Mouse (Mus musculus) thymus, postnatal 14 days (tissue): ENCODE results near the gene Faah.

Source experiments
- DNase-seq: peaks from one replicate; pipeline ENCODE4 v3.0.0; 2021

Faah gene

DNA sequence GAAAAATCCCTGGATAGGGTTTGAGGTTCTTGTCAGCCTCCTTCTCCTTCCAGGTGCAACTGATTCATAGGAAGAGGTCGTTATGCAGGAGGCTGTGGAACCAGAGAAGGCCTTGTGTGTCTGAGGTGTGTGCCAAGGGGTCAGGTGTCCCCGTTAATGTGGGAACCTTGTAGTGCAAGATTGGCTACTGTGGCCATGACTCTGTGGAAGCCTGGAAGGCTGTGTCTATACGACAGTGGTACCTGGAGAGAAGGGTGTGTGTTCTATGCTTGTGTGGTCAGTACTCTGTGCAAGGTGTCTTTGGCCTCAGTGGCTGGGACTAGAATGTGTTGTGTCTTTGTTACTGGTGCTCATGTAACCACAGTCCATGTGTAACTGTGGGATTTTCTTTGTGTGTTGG lies 77.0 kb downstream of the Faah start:
- no peak for DNase-seq

DNA sequence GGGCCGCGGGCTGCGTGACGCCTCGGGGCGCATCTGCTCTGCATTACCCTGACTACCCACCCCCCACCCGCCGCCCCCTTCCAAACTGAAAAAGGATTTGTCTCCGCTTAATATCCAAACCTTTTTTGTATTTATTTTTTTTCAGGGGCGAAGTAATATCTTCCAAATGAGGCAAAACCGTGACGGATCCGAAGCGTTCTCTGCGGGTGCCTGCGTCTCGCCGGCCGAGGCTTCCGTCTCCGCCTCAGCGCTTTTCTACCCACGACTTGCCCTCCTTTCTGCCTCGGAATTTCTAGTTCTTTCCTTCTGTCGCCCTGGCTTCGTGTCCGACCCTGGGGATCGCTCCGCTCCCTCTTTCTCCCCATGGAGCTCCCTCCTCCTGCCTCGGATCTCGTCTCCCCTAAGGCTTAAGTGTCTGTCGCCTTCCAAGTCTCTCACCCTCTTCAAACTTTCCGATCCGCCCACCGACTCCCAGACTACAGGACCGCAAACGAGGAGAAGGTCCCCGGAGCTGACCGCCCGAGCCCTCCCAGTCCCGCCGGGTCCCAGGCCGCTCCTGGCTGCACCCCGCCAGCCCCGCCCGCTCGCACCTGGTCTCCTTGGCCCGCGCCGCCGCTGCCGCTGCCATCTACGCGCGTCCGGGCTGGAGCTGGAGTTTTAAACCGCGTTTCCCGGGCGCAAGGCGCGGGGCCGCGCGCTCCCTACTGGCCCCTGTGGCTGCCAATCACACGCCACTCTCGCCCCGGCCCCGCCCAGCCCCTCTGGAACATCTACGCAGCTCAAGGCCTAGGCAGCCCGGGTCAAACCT lies 78.2 kb downstream of the Faah start, which contains the start of gene Dmbx1:
TSS of gene Dmbx1 (minus strand) at position 632 of the 808 bp plus-strand sequence.
- DNase-seq = no peak

DNA sequence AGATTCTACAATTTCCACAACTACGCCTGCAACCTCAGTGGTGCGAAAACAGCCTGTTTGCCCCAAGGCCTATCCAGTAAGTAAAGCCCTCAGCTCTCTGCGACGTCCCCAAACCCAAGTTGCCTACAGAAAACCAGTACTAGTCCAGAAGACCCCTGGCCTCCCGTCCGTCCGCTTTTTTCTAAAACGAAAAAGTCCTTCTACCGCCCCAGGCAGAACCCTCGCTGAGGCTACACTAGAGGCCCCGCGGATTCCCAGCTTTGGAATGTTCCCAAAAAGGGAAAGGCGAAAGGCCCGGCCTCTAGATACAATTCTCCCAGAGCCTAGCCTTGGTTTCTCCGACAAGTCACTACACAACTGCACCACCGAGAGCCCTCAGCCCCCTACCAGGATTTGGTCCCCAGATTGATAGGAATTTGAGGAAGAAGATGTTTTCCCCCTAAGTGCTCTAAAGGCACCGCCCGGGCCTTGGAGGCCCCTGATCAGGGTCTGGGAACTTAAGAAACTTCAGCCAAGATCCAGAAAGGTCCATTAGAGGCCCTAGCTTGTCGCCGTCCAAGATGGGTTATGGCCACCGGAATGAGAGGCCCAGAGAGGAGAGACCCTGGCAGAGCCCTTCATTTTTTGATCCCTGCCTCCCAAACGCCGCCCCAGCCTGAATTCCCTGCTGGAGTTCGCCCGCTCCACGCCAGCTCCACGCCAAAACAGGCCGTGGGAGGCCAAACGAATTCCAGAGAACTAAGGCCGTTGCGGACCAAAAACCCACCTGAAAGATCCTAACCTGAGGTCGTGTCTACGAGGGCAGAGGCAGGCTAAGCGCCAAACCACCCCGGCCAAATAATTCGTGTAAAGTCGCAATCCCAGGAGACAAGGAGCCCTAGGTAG lies 79.2 kb downstream of the Faah start:
- DNase-seq = no peak

DNA sequence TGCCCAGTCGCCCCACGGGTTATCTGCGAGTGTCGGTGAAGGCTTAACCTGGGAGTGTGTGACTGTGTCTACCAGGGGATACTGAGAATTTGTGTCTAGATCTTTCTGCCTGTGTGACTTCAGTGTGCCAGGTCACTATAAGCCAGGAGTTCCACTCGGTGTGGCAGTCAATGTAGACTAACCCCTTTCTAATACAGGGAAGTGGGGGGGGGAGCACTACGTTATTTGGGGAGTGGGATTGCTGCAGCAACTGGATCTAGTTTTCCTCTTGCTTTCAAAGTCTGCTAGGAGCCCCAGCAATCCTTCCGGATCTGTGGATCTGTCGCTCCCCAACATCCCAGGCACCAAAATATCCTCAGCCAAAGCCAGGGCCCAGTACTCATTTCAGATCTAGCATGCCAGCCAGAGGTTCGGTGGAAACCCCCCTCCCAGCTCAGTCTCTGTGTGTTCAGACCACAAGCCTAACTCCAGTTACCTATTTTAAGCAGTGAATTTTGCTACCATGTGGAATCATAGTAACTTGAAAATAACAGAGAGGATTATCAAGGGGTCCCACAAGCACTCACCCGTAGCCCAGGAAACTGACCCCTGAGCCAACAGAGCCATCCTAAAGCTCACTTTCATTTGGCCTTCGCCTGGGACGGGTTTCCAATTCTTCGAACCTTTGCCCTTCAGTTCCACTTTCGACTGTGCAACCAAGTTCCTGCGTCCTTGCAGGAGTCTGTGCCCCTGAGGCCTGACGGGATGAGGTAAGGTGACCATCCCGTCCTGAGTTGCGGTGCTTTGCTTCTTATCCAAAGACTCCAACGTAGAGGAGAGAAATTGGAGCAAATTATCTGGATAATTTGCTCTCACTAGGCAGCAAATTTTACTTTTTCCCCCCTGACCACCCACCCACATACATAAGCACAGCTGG lies 80.4 kb downstream of the Faah start:
- no peak for DNase-seq

DNA sequence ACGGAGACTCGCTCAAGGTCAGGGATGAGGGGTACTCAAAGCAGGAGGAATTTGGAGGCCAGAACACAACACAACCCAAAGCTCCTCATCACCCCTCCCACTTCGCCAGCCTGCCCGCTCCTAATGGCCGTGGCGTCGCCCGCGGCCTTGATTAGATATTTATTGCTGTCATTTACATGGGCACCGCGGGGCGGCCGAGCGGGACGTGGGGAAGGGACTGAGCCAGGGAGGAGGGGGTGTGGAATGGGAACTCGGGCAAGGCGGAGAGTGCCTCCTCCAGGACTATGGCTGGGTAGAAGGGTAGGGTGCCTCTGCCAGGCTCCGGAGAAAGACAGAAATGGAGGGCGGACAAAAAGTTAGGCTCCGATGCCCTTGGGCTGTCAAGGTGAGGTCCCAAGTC lies 81.1 kb downstream of the Faah start:
- DNase-seq = no peak

DNA sequence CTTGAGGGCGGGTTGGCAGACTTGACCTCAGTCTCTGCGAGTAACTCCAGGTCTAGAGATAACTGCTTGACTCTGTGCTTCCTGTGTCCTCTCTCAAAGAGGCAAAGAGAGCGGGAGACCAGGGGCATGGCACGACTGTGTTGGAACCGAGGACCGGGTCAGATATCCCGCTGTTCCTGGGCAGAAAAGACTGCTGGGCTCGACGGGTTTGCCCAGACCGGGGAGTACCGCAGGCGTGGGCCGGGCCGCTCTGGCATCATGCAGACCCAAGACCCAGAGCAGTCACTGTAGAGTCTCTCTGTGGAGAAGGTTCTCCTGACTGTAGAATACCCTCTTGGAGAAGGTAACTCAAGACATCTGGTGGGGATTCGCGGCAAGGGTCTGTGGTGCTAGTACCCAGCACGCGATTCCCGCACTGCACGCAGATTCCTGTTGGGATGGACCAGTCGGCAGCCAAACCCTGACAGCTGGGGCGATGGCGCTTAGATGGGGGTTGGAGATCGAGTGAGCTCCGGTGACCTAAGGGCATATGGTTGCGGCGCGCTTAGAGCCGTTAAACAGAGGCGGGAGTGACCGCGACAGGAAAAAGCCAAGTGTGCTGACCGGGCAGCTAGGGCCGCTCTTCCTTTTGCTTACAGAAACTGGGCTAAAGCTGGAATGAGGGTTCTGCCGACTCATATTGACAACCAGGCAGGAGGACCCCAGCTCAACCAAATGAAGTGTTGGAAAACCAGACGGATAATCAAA lies 81.7 kb downstream of the Faah start:
- no peak for DNase-seq

DNA sequence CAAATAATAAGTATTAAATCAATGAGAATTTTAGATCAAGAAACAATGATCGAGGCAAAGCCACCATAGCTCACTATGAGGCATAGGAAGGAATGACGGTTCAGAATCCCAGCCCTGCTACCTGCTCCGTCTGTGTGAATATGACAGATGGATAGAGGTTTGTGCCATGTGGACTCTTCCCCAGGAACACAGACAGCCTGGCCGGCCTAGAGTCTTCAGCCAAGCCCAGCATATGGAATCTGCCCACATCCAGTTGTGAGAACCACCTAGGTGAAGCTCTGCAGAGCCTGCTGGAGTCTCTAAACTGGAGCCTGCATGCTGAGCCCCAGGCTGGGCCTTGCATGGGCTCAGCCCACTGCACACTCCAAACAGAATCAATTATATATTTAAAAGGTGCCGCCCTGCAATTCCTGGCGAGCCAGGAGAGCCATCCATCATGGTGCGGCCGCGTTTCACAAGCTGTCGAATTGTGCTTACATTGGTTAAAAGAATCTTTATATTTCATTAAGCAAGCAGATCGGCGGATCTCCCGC lies 86.1 kb downstream of the Faah start:
- DNase-seq = no peak

DNA sequence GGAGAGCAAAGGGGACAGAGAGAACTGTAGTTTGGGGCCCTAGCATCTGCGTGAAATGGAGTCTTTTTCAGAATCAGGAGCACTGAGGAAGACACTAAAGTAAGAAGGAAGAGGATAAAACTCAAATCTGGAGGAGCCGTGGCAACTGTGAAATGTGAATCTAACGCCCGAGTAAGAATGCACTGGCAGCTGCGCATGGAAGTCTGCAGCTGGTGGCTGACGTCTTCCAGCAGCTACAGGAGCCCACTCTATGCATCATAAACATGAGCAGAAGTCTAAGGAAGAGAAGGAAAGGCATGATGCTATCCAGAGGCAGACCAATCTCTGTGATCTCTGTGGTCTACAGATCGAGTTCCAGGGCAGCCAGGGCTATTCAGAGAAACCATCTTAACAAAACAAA lies 90.1 kb downstream of the Faah start:
- no peak for DNase-seq

DNA sequence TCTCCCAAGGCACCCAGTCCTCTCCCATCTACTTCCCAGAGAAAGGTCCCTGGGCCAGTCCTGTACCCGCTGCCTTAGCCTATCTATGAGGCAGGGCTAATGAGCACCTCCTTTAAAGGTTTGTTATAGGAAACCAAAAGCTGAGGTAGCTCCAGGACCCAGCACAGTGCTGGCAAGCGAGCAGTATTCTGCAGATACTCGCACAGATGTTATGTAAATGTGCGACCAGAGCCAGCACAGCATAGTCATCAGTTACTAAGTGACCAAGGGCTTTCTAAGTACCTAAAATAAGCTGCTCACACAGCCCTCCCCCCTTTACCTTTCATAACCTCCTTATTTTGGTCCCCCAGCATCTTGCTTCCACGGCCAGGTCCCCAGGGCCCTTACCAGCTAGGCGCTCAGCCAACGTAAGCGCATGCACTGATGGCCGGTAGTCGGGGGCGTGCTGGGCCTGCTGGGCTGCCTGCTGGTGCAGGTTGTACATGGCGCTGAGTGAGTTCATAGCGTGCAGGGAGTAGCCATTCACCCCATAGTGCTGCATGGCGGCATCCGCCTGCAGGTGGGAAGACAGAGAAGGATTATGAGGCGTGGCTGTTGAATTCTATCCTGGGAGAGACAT lies 94.4 kb downstream of the Faah start:
- no peak for DNase-seq

DNA sequence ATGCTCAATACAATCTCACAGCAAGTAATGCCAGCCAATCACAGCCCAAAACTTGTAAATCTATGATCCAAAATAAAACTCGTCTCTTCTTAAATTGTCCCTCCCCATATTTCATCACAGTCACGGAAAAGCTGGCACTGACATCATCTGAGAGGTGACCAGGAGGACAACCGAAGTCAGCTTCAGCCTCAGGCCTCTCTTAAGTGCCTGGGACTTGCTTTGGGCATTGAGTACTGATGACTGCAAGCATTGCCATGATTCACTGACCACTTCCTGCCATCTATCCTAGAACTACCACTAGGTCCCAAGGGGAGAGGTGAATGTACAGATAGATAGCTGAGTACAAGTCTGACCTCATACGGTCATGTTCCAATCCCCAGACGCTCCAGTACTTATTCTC lies 95.0 kb downstream of the Faah start:
- no peak for DNase-seq

DNA sequence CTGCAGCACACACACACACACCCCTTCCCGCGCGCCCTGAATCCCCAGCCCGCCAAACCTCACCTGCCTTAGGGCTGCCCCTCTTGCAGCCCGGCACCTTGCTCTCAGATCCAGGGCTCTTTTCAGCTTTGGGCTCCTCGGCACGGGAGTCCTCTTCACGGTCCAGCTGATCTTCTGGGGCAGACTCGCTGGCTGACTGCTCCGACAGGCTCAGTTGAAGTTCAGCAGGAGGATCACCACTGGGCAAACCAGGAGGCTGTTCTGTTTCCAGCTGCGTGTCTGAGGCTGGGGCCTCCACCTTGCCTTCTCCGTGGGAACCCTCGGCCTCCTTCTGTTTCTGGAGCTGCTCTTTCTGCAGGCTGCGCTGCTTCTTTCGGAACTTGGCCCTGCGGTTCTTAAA lies 97.8 kb downstream of the Faah start:
- DNase-seq = no peak
